13 mouse cellular contexts compared by ENCODE assay signal in the genomic region with DNA sequence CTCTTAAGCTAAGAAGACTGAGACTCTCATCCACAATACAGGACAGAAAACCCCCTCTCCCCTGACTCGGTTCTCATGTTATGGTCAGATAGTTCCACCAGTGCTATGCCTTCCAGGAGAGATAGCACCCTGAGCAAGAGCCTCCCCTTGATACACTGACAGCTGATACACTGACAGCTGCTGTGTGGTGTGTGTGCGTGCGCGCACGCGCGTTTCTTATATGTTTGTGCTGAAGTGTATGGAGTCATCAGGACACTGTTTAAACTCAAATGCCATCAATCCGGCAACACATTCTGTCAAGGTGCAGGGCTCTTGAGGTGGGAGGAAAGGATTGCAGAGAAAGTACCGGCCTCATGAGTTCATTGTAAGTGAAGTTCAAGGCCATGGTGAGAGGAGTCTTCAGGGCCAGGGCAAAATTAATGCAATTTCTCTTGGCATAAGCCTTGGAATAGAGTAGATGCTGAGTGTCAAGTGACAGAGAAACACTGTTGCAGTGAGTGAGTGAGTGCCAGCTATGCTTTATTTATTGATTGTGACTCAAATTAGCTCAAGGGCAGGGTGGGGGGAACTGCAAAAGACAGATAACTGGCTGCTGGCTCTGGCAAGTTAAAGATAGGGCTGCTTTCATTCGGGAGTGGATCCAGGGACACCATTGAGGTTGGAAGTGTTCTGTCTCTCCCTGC.
DNase-seq lines count a peak whose midpoint lies in the region; ATAC-seq lines count a peak whose summit lies in the region.
"Had no signal": no experiment of that assay in that cellular context is flagged by ENCODE, and none has a peak within 500 bp of the region (broad histone marks: within the 10 kb centered on the region; RNA-seq: fewer than 3 reads in every experiment).

No protein-coding gene starts in this region.

- peak; percentile 15 for DNase-seq in ovary, adult 18-20 months (ENCODE audit: low spot score)
- no peak for DNase-seq in ovary, postnatal 10 days (ENCODE audit: low spot score)
- DNase-seq in yolk sac, embryonic 10.5 days (ENCODE audit: low spot score) = peak; percentile 19
- DNase-seq in kidney, postnatal 36 days = no peak
- no peak for DNase-seq in layer of hippocampus, adult 11-12 months (ENCODE audit: low spot score)
- DNase-seq: cerebellum, postnatal 36 days; thymus, postnatal 25 days had no signal

- no peaks in the 10 kb centered on the region for H3K27me3 ChIP-seq in heart, embryonic 13.5 days (replicated peaks)
- H3K27me3 ChIP-seq in liver, embryonic 16.5 days (ENCODE audit: control insufficient read depth, insufficient read depth, low read depth, low read length) = no peaks in the 10 kb centered on the region
- H3K27me3 ChIP-seq: hindbrain, embryonic 12.5 days; Patski had no signal

- peak overlapping the region; percentile 73 for H3K27ac ChIP-seq in heart, embryonic 13.5 days (replicated peaks)
- H3K27ac ChIP-seq in liver, embryonic 16.5 days (ENCODE audit: low read length) = no peak overlapping the region
- H3K27ac ChIP-seq: hindbrain, embryonic 12.5 days had no signal

- H3K9me3 ChIP-seq in heart, embryonic 13.5 days = no peaks in the 10 kb centered on the region
- H3K9me3 ChIP-seq in liver, embryonic 16.5 days (replicated peaks; ENCODE audit: control insufficient read depth, low read length) = no peaks in the 10 kb centered on the region
- H3K9me3 ChIP-seq: hindbrain, embryonic 12.5 days had no signal

- H3K36me3 ChIP-seq in heart, embryonic 13.5 days = no peaks in the 10 kb centered on the region
- no peaks in the 10 kb centered on the region for H3K36me3 ChIP-seq in liver, embryonic 16.5 days (ENCODE audit: control insufficient read depth, insufficient read depth)
- H3K36me3 ChIP-seq: hindbrain, embryonic 12.5 days had no signal

- H3K4me3 ChIP-seq in heart, embryonic 13.5 days = no peak overlapping the region
- H3K4me3 ChIP-seq in liver, embryonic 16.5 days (ENCODE audit: low read depth, low read length) = no peak overlapping the region
- H3K4me3 ChIP-seq: hindbrain, embryonic 12.5 days had no signal

- peak overlapping the region; percentile 50 for H3K4me2 ChIP-seq in heart, embryonic 13.5 days
- no peak overlapping the region for H3K4me2 ChIP-seq in liver, embryonic 16.5 days (ENCODE audit: low read depth, low read length)
- H3K4me2 ChIP-seq: hindbrain, embryonic 12.5 days had no signal

- H3K4me1 ChIP-seq in heart, embryonic 13.5 days = peaks cover 35% of the 10 kb centered on the region
- H3K4me1 ChIP-seq in liver, embryonic 16.5 days (ENCODE audit: control insufficient read depth, low read depth, low read length) = no peaks in the 10 kb centered on the region
- H3K4me1 ChIP-seq: hindbrain, embryonic 12.5 days had no signal

- WGBS in heart, embryonic 13.5 days = 32% methylated on average over 10 of the region's 10 CpGs
- WGBS in liver, embryonic 16.5 days (ENCODE audit: insufficient replicate concordance) = 59% methylated on average over 10 of the region's 10 CpGs

- peak; percentile 56 for ATAC-seq in heart, embryonic 13.5 days (ENCODE audit: extremely low read depth, insufficient number of reproducible peaks, low FRiP score, low TSS enrichment)
- ATAC-seq in liver, embryonic 16.5 days (ENCODE audit: low read depth) = peak; percentile 85
- ATAC-seq in megakaryocyte progenitor cell, adult 5-6 weeks (replicated peaks; ENCODE audit: poor library complexity) = no peak
- ATAC-seq: CD4-positive, CD25-positive, alpha-beta regulatory T cell, adult 4 months; Patski had no signal

- no peak overlapping the region for H3K9ac ChIP-seq in heart, embryonic 13.5 days
- no peak overlapping the region for H3K9ac ChIP-seq in liver, embryonic 16.5 days (ENCODE audit: low read depth, low read length)
- H3K9ac ChIP-seq: hindbrain, embryonic 12.5 days had no signal

Comparison
In these comparisons a context has a peak if more than half of its experiments do, and no peak if none do; other contexts are left out.
1. DNase-seq: peak in ovary, adult 18-20 months (single experiment) and yolk sac, embryonic 10.5 days (single experiment); none in ovary, postnatal 10 days (single experiment), kidney, postnatal 36 days (0 of 2) and layer of hippocampus, adult 11-12 months (single experiment).